Mouse (Mus musculus): ENCODE measurements around the gene Rbfox1.

The Rbfox1 gene

GRCm38 (mm10) chr16:6949666-6950065 is 1064.5 kb downstream of the Rbfox1 start:
- CTCF ChIA-PET, result no interaction called here

- CTCF ChIA-PET, result no interaction called here
Observed at GRCm38 (mm10) chr16:6955102-6955675, 1070.0 kb downstream of the Rbfox1 start.

- CTCF ChIA-PET, result no interaction called here
Observed at GRCm38 (mm10) chr16:6961931-6962379, 1076.8 kb downstream of the Rbfox1 start.

DNA sequence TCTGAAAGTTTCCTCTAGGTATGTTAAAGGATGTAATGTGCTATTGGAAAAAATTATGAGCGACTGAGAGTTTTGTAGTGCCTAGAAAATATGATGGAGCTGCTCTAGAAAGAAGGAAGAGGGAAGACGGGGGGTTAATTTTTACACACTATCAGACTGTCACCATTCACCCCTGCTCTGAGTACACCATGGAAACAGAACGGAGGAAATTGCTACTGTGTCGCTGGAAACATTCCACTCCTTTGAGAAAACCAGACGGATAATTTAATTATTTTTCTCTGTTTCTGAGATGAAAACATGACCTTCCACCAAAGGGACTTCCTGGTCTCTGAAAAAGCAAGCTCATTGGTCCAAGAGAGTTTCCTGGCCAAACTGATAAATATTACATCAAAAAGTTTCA is 1077.4 kb downstream of the Rbfox1 start:
- CTCF ChIA-PET, result no interaction called here

- CTCF ChIA-PET, result no interaction called here
Observed at GRCm38 (mm10) chr16:6963533-6963932, 1078.4 kb downstream of the Rbfox1 start.

- CTCF ChIA-PET, result no interaction called here
Observed at GRCm38 (mm10) chr16:6964720-6965583, 1079.8 kb downstream of the Rbfox1 start.

DNA sequence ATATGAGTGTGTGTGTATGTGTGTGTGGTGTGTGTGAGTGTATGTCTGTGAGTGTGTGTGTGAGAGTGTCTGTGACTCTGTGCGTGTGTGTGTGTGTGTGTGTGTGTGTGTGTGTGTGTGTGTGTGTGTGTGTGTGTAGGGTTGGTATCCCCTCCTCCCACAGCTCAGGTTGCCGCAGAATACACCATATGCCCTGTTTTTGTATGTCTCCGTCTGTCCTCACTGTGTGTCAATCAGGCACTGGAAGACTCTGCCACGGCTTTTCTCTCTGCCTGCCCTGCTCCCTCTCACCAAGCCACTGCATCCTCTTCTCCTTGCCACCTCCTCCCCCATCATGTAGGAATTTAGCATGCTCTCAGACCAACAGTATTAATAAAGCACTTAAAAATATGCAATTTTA is 1084.8 kb downstream of the Rbfox1 start:
- CTCF ChIA-PET, result no interaction called here

GRCm38 (mm10) chr16:6976341-6976740 is 1091.2 kb downstream of the Rbfox1 start:
- CTCF ChIA-PET, result no interaction called here

DNA sequence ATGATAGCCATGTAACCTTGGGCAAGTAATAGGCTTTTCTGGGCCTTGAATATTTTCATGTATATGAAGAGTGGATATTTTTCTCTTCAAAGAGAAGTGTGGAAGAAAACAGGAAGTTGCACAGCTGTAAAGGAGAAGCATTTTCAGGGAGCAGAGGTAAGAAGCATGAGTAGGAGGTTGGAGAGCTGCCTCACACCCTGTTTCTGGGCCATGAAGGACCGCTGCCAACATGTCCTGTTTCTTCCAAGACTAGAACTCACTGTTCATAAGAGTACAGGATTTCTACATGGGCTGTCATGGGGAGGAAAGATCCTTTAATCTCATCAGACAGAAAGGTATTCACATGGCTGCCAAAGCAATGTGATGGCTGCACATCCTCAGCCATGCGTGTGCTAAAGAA is 1098.8 kb downstream of the Rbfox1 start:
- CTCF ChIA-PET, result no interaction called here

DNA sequence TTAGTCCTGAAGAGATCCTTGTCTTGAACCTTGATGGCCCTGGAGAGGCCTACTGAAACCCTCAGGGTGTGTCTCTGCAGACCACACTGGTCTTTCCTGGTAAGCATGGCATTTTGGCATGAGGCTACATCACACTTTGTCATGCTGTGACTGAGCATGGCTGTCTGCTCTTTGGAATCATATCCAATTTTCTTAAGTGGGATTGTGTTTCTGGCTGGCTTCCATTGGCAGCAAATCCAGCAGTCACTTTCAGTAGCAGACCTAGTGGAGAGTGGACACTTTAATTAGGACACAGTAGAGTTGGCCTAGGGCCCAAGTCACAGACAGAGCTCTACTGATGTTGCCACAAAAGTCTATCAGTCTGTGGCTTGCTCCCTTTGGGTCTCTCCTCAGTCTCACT is 1100.9 kb downstream of the Rbfox1 start:
- CTCF ChIA-PET, result no interaction called here

DNA sequence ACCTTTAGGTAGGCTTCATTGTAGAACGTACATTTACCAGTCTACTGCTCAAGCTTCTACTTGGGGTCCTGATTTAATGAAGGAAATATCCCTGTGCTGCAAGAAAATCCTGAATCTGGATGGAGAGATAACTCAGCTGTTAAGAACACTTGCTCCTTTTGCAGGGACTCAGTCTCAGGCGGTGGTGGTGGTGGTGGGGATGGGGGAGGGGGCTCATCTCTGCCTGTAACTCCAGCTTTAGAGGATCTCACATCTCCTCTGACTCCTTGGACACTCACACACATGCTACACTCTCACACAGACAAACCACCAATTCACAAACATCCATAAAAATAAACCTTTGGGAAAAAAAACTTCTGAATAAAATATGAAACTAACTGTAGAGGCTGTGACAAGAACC is 1101.3 kb downstream of the Rbfox1 start:
- CTCF ChIA-PET, result no interaction called here

- CTCF ChIA-PET, result no interaction called here
Observed at GRCm38 (mm10) chr16:6992251-6992650, 1107.1 kb downstream of the Rbfox1 start.

- CTCF ChIA-PET, result no interaction called here
Observed at GRCm38 (mm10) chr16:6993180-6993579, 1108.0 kb downstream of the Rbfox1 start.

DNA sequence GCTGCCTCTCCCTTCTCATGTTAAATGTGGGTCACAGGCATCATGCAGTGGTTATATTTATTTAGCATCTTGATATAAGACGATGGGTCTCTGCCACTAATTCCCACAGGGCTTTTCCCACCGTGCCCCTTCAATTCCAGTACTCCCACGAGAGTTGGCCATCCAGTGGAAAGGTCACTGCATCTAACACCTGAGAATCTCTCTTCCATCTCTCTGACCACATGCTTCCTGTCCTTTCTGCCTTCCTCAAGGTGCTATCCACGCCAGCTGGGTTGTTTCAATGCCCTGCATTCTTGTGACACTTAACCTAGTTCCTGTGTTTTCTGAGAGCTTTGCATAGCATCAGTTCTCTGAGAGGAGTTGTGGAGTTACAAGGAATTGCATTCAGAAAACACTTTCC is 1112.0 kb downstream of the Rbfox1 start:
- CTCF ChIA-PET, result no interaction called here

DNA sequence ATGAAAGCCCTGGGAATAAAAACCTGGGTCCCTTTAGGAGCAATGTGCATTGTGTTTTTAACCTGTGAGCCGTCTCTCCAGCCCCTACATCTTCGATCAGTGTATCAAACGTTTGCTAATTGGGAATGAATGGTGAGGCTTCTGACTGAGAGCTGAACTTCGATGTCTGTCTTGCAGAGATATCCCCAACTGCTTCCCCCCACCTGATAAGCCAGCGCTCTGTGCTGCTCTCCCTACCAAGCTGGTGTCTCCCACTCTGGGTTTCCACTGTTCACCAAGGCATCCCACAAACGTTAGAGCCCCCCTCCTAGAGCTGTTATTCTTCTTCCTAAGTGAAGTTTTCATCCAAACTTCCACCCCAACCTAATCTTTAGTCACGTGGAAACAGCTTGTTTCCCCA is 1112.7 kb downstream of the Rbfox1 start:
- CTCF ChIA-PET, result no interaction called here

DNA sequence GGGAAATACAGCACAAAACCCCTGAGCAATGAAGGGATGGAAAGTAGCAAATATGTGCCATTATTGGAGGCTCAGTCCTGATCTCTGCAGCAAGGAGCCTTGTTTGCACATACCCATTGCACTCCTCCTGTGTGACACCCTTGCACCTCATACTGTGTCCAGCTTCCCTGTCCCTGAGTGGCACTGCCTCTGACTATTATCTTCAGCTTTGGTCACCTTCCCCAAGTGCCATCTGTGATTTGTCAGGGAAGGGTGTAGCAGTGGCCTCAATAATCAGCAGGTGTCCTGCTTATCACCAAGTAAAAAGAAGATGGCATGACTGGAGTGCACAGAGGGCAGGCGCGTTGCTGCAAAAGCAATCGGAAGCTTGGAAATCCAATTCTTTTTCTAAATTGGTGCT is 1119.4 kb downstream of the Rbfox1 start:
- CTCF ChIA-PET, result interaction anchor here (1.1 kb wide), 1 partner anchor 288 kb away, joined by 4 read pairs; no protein-coding TSS in a partner anchor

- CTCF ChIA-PET, result interaction anchor here (1.1 kb wide), 1 partner anchor 289 kb away, joined by 4 read pairs; no protein-coding TSS in a partner anchor
Observed at GRCm38 (mm10) chr16:7005478-7005877, 1120.3 kb downstream of the Rbfox1 start.

DNA sequence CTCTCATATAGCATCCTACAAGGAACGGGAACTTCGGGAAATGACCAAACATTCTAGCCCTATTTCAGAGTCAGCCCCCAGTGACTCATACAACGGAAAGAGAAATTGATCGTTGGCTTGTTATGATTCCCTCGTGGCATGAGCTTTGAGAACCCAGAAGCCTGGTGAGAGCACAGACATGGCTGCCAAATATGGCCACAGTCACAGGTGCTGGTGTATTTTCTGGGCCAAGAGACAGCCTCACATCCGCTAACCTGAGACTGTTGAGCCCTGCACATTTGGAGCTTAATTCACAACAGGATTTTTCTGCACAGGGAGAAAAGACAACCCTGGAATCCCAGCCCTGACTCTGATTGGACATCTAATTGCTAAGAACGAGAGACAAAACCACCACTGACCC is 1132.2 kb downstream of the Rbfox1 start:
- CTCF ChIA-PET, result no interaction called here

DNA sequence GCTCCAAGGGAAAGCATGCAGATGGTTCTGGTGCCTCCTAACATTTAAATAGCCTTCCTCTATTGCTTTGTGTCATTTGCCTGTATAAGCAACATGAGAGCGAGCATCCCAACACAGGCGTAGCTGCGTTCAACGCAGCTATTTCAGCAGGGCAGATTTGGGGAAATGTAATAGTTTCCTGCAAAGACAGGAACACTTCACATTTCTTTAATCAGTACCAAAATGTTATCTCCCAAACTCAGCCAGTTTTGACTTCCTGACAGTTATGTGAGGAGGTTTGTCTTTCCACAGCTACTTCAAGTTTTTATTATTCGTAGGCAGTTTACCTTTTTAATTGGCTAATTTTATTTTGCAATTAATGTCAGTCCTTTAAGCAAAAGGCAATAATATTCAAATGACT is 1149.1 kb downstream of the Rbfox1 start:
- CTCF ChIA-PET, result no interaction called here

- CTCF ChIA-PET, result no interaction called here
Observed at GRCm38 (mm10) chr16:7036566-7036965, 1151.4 kb downstream of the Rbfox1 start.

DNA sequence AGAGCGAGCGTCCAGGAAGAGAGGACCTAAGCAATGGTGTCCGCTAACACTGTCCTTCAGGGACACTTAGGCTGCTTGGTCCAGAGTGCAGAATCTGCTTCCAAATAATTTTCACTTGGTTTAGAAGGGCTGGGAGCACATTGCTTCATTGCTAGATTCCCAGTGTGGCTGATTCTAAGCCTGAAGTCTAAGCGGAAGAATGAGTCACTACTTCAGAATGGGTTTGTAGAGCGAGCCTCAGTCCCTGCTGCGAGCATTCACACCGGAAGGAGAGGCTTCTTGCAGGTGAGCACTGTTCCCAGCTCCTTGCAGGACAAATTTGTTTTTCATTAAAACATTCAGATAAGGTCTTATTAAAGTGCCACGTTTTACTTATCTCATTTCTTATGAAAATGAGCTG is 1151.8 kb downstream of the Rbfox1 start:
- CTCF ChIA-PET, result no interaction called here

- CTCF ChIA-PET, result no interaction called here
Observed at GRCm38 (mm10) chr16:7038639-7039260, 1153.6 kb downstream of the Rbfox1 start.
